Mouse (Mus musculus): Measurements from ENCODE around the gene Mrm3. TPM values are rescaled to one million over a fixed set of nuclear protein-coding genes. Genes with fewer than 3 reads are reported as not detected.

The Mrm3 gene
- polyA plus RNA-seq, 1 experiment from 2014 or later = 23.9 TPM

DNA sequence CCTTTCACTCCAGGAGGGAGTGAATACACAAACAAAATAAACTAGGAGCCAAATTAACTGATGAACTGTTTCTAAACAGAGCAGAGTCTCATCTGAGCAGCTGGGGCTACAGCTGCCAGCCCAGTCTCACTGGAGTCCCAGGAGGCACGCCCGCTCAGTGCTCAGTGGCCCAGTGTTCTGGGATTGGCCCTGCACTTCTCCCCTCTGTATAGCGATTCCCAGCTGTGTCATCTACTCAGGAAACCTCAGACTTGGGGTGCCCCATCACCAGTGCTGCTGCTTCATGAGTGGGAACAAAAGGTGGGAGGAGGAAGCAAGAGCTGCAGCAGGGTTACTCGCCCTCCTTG is 10.4 kb downstream of the Mrm3 start:
- H3K27ac ChIP-seq = no peak overlapping the region
- 0 out of 2 replicates have a peak overlapping the region, but pooled peaks have one; percentile 27 for H3K9ac ChIP-seq (replicated peaks)
- H3K27me3 ChIP-seq = no peaks in the 10 kb centered on the region
- H3K4me3 ChIP-seq (replicated peaks) = no peak overlapping the region
- 85% methylated on average over 4 of the region's 4 CpGs for WGBS
- H3K9me3 ChIP-seq = no peaks in the 10 kb centered on the region
- ATAC-seq (ENCODE audit: insufficient number of reproducible peaks, insufficient read depth, low FRiP score, low TSS enrichment, low read depth) = no peak
- peaks cover 40% of the 10 kb centered on the region for H3K4me1 ChIP-seq (replicated peaks)
- no peak overlapping the region for H3K4me2 ChIP-seq
- peaks cover 47% of the 10 kb centered on the region for H3K36me3 ChIP-seq

DNA sequence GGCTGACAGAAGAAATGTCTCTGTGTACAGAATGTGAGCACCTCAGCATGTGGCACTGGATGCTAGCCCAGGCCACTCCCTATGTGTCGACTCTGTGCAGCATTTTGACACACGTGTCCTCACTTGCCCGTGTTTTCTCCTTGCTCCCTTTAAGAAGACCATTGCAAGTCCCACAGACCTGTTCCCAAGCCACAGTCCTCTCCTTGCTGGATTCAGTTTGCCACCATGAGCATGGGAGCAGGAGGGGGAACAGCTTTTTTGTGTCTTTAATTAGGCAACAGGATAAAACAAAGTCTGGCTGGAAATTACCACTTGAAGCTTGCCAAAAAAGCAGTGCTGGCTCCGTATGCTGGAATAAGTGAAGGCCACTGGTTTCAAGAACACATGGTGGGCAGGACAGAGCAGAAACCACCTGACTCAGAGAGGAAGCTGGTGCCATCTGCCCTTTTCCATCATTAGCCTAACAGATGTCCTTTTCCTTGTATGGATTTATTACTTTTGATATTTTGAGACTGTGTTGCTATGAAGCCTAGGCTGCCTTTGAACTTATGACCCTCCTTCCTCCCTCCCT is 12.0 kb downstream of the Mrm3 start:
- 0 out of 2 replicates have a peak, but pooled peaks have one; percentile 9 for ATAC-seq (ENCODE audit: insufficient number of reproducible peaks, insufficient read depth, low FRiP score, low TSS enrichment, low read depth)
- Histone ChIP-seq H3K36me3 (peaks cover 41% of the 10 kb centered on the region), H3K9me3 (no peaks in the 10 kb centered on the region), H3K27ac (peak overlapping the region; percentile 79), H3K4me3 (replicated peaks) (no peak overlapping the region), H3K4me1 (replicated peaks) (peaks cover 43% of the 10 kb centered on the region), H3K4me2 (no peak overlapping the region), H3K27me3 (no peaks in the 10 kb centered on the region), H3K9ac (replicated peaks) (no peak overlapping the region)
- 32% methylated on average over 4 of the region's 4 CpGs for WGBS

DNA sequence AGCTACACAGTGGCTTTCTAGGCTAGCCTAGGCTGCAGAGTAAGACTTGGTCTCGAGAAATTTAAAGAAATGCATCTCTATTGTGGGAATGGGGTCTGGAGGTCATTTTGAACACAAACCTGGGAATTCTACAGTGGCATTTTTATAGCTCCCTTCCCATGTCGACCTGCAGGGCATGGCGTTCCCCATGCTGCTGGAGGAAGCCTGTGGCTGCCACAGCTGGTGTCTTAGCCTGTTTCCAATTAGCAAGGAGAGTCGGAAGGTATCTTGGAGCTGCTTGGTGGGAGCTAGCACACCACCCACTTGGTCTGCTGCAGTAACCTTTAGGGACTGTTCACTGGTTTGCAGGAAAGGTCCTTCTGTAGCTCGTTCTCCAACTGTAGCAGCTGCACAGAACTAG is 12.6 kb downstream of the Mrm3 start:
- 2% methylated on average over 5 of the region's 5 CpGs for WGBS

DNA sequence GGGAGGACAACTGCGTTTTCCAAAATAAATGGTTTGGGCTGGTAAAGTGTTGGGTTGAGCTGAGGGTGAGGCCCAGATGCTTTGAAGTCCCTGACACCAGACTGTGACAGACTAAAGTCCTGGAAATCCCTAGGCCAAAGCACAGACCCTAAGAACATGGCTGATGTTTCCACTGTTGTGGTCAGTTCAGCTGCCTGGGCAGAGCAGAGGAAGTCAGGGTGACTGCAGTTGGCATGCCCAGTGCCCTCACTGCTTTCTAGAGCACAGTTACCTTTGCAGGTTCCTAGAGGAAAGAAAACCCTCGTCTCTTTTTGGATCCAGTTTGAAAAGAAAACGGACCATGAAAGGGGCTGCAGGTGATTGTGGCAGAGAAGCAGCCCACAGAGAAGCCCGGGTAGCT is 13.9 kb downstream of the Mrm3 start:
- WGBS = 52% methylated on average over 4 of the region's 4 CpGs
- H3K27ac ChIP-seq = no peak overlapping the region
- ATAC-seq (ENCODE audit: insufficient number of reproducible peaks, insufficient read depth, low FRiP score, low TSS enrichment, low read depth) = no peak
- no peak overlapping the region for H3K4me3 ChIP-seq (replicated peaks)
- peaks cover 41% of the 10 kb centered on the region for H3K36me3 ChIP-seq
- no peak overlapping the region for H3K4me2 ChIP-seq
- no peak overlapping the region for H3K9ac ChIP-seq (replicated peaks)
- no peaks in the 10 kb centered on the region for H3K9me3 ChIP-seq
- H3K27me3 ChIP-seq = no peaks in the 10 kb centered on the region
- peaks cover 45% of the 10 kb centered on the region for H3K4me1 ChIP-seq (replicated peaks)

More for the DNA sequence above, 12.6 kb downstream of the Mrm3 start:
- Histone ChIP-seq H3K27ac (peak overlapping the region; percentile 79), H3K4me3 (replicated peaks) (no peak overlapping the region), H3K4me2 (0 out of 2 replicates have a peak overlapping the region, but pooled peaks have one; percentile 8), H3K27me3 (no peaks in the 10 kb centered on the region), H3K9me3 (no peaks in the 10 kb centered on the region), H3K36me3 (peaks cover 41% of the 10 kb centered on the region), H3K4me1 (replicated peaks) (peaks cover 43% of the 10 kb centered on the region), H3K9ac (replicated peaks) (no peak overlapping the region)
- peak; percentile 56; the same call in 1 of the 2 replicates for ATAC-seq (ENCODE audit: insufficient number of reproducible peaks, insufficient read depth, low FRiP score, low TSS enrichment, low read depth)

DNA sequence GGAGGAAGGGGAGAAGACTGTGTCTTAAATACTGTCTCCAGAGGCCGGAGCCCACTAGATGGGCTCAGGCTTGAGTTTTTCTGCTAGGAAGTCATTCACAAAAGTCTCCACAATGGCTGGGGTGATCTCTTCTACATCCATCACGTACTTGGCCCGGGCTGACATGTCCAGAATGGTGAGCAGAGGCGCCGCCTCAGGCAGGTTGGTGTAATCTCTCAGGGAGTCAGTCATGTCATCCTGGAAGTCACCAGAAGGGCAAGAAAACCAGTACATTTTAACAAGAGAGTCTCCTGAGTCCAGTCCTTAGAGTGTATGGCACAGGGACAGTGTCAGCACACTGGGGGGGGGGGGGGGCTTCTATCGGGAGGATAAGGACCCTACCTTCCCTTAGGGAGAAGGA is 15.0 kb downstream of the Mrm3 start:
- no peak for ATAC-seq (ENCODE audit: insufficient number of reproducible peaks, insufficient read depth, low FRiP score, low TSS enrichment, low read depth)
- H3K4me3 ChIP-seq (replicated peaks) = no peak overlapping the region
- 77% methylated on average over 6 of the region's 6 CpGs for WGBS
- H3K4me1 ChIP-seq (replicated peaks) = peaks cover 54% of the 10 kb centered on the region
- no peaks in the 10 kb centered on the region for H3K27me3 ChIP-seq
- H3K4me2 ChIP-seq = no peak overlapping the region
- H3K9ac ChIP-seq (replicated peaks) = no peak overlapping the region
- no peaks in the 10 kb centered on the region for H3K9me3 ChIP-seq
- peaks cover 41% of the 10 kb centered on the region for H3K36me3 ChIP-seq
- no peak overlapping the region for H3K27ac ChIP-seq

DNA sequence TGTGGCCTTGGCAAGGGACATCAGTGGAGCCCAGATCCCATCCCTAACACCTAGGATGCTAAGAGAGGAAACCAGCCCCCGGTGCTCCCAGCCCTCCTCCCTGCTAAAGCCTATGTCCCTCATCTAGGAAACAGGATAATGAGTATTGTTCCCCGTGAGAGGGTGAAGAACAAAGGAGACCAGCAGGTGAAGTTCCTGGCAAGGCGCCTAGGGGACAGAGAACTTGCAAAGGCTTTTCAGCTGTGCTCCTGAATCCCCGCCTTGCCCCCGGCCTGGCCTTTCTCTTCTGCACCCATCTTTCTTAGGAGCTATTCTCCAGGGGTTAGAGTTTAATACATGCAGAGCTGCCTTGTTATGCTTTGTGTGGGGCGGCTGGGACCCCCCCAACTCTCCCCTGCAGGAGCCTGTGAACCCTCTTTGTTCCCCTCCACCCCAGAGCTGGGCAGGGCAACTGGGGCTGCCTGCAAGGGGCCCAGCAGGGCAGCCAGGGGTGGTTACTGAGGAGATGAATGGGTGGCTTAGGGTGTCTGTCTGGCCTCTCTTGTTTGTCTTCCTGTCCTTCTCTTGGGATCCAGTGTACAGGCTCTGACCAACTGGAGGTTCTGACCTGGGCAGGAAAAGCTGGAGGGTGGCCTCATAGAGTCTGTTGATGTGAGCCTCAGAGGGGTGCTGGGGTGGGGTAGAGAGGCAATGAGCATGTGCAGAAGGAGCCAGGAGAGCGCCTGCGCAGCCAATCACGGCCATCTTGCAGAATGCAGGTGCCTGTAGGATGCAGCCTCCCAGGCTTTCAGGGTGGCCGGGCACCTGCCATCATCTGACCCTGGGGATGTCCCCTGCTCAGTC is 16.9 kb downstream of the Mrm3 start:
- H3K9ac ChIP-seq (replicated peaks) = no peak overlapping the region
- H3K36me3 ChIP-seq = peaks cover 41% of the 10 kb centered on the region
- H3K27me3 ChIP-seq = no peaks in the 10 kb centered on the region
- peaks cover 43% of the 10 kb centered on the region for H3K4me1 ChIP-seq (replicated peaks)
- H3K27ac ChIP-seq = no peak overlapping the region
- no peak for ATAC-seq (ENCODE audit: insufficient number of reproducible peaks, insufficient read depth, low FRiP score, low TSS enrichment, low read depth)
- 71% methylated on average over 10 of the region's 10 CpGs for WGBS
- H3K9me3 ChIP-seq = no peaks in the 10 kb centered on the region
- H3K4me2 ChIP-seq = no peak overlapping the region
- H3K4me3 ChIP-seq (replicated peaks) = no peak overlapping the region

DNA sequence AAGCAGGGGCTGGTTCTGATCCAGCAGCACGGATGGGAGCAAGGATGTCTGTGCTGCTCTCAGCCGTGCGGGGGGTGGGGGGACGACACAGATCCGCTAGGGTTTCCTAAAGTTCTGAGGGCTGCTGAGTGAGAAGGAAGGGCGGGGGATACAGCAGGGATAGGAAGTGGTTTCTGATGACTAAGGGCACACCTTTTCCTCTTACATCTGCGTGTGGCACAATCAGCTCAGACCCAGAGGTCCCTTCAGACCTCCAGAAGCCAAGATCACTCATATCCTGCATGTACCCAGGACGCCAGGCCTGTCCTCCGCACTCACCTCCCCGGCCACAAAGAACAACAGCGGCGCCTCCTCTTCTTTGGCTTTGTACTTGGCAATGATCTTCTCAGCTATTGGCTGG is 17.7 kb downstream of the Mrm3 start:
- peaks cover 41% of the 10 kb centered on the region for H3K36me3 ChIP-seq
- H3K27me3 ChIP-seq = no peaks in the 10 kb centered on the region
- no peak overlapping the region for H3K4me3 ChIP-seq (replicated peaks)
- no peak overlapping the region for H3K27ac ChIP-seq
- H3K4me2 ChIP-seq = no peak overlapping the region
- H3K4me1 ChIP-seq (replicated peaks) = peaks cover 35% of the 10 kb centered on the region
- H3K9me3 ChIP-seq = no peaks in the 10 kb centered on the region
- WGBS = 78% methylated on average over 12 of the region's 12 CpGs
- no peak overlapping the region for H3K9ac ChIP-seq (replicated peaks)
- ATAC-seq (ENCODE audit: insufficient number of reproducible peaks, insufficient read depth, low FRiP score, low TSS enrichment, low read depth) = no peak

DNA sequence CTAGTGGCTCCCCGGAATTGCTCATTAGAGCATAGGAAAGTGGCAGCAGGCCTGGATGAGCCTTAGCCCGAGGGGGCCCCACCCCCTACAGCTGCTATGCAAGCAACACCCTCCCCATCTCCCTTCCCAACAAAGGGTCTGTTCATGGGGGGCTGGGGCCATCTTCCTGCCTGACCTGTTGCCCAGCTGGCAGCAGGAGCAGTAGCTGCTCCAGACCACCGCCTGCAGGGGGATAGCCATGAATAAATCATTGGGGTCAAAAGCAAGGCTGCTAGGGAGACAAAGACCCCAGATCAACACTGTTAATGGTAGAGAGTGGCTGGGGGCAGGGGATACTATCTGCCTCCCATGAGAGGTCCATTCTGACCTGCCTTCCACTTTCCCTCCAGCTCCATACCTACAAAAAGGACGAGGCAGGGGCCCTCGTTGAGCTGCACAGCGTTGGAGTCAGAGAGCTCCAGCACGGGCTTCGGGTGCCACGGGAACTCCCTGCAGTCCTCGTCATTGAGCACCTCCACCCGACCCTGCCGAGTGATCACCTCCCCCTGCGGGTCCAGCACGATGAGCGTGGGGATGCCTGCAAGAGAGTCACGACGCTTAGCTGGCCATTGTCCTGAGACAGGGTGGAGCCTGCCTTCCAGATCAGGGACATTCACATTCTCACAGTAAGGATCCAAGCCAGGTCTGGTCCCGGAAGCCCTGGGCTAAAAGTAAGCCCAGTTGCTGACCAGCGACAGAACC is 19.3 kb downstream of the Mrm3 start:
- Histone ChIP-seq H3K9ac (replicated peaks) (peak overlapping the region; percentile 32), H3K4me2 (peak overlapping the region; percentile 18; the same call in 1 of the 2 replicates), H3K27me3 (no peaks in the 10 kb centered on the region), H3K4me3 (replicated peaks) (no peak overlapping the region), H3K27ac (0 out of 2 replicates have a peak overlapping the region, but pooled peaks have one; percentile 12), H3K36me3 (peaks cover 35% of the 10 kb centered on the region), H3K9me3 (no peaks in the 10 kb centered on the region), H3K4me1 (replicated peaks) (peaks cover 20% of the 10 kb centered on the region)
- no peak for ATAC-seq (ENCODE audit: insufficient number of reproducible peaks, insufficient read depth, low FRiP score, low TSS enrichment, low read depth)
- WGBS = 10% methylated on average over 19 of the region's 19 CpGs

DNA sequence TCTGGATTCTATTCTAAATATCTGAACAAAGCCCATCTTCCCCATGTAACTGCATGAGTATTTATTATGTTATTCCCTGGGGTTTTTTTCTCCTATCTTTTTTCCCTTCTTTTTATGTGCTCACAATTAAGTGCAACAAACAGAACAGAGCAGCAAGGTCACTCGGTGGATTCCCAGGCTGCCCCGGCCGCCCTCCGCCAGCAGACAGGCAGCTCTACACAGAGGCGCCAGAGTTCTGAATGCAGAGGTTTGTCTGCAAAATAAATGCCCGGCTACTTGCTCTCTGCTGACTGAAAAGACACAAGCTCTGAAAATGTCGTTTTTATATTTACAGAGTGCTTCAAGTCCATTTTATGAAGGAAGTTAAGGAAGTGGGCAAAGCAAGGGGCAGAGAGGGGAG is 24.0 kb downstream of the Mrm3 start:
- Histone ChIP-seq H3K4me3 (replicated peaks) (no peak overlapping the region), H3K4me1 (replicated peaks) (peaks cover 14% of the 10 kb centered on the region), H3K27me3 (no peaks in the 10 kb centered on the region), H3K27ac (peak overlapping the region; percentile 32; the same call in 1 of the 2 replicates), H3K9me3 (no peaks in the 10 kb centered on the region), H3K4me2 (no peak overlapping the region), H3K9ac (replicated peaks) (no peak overlapping the region), H3K36me3 (peaks cover 24% of the 10 kb centered on the region)
- 67% methylated on average over 7 of the region's 7 CpGs for WGBS
- ATAC-seq (ENCODE audit: insufficient number of reproducible peaks, insufficient read depth, low FRiP score, low TSS enrichment, low read depth) = no peak

DNA sequence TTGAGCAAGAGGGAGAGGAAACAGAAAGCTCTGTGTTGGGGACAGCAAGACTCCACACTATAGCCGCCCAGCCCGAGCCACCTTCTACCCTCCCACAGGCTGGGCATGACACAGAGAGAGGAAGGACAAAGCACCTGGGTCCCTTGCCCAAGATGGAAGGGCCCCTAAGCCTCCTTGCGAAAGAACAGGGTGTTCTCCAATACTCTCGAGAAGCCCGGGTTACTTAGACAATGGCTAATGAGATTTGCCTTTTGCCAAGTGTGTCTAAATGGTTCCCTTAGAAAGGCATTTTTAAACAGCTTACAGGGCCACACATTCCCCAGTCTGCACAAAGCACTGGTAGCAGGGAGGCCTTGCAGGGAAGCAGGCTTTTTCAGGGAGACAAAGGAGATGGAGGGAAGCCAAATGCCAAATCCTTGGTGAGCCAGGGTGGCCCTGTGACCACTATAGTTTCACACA is 24.5 kb downstream of the Mrm3 start:
- WGBS = 80% methylated on average over 5 of the region's 5 CpGs
- H3K9me3 ChIP-seq = no peaks in the 10 kb centered on the region
- no peak for ATAC-seq (ENCODE audit: insufficient number of reproducible peaks, insufficient read depth, low FRiP score, low TSS enrichment, low read depth)

DNA sequence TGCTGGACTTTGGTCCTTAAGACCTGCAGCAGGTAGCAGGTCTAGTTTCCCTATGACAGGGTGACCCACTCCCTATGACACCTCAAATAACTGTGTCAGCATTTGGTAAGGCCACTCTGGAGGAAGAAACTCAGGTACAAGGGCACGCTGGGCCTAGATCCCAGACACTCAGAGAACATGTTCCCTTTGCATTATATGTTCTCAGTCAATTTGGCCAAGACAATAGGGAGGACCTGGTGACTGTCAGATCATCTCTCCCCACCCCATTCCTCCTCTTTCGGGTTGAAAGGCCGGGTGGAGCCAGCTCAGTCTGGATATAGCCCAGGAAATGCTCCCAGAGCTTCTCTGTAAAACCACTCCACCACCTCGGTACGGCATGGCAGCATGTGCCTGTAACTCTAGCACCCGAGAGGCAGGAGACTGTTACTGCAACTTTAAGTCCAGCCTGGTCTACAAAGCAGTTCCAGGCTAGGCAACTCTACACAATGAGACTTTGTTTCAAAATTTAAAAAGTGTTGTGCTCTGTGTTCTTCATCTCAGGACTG is 25.1 kb downstream of the Mrm3 start:
- Histone ChIP-seq H3K4me1 (replicated peaks) (peaks cover 3% of the 10 kb centered on the region), H3K27me3 (no peaks in the 10 kb centered on the region), H3K9ac (replicated peaks) (no peak overlapping the region), H3K36me3 (peaks cover 34% of the 10 kb centered on the region), H3K4me2 (no peak overlapping the region), H3K9me3 (no peaks in the 10 kb centered on the region), H3K27ac (no peak overlapping the region), H3K4me3 (replicated peaks) (no peak overlapping the region)
- no peak for ATAC-seq (ENCODE audit: insufficient number of reproducible peaks, insufficient read depth, low FRiP score, low TSS enrichment, low read depth)
- 79% methylated on average over 6 of the region's 6 CpGs for WGBS

More for the DNA sequence above, 24.5 kb downstream of the Mrm3 start:
- Histone ChIP-seq H3K4me2 (no peak overlapping the region), H3K36me3 (peaks cover 29% of the 10 kb centered on the region), H3K9ac (replicated peaks) (no peak overlapping the region), H3K4me1 (replicated peaks) (peaks cover 9% of the 10 kb centered on the region), H3K27me3 (no peaks in the 10 kb centered on the region), H3K4me3 (replicated peaks) (no peak overlapping the region), H3K27ac (peak overlapping the region; percentile 32; the same call in 1 of the 2 replicates)
